Mouse (Mus musculus) erythroblast, adult 5-6 weeks (primary cell): ENCODE results near the gene Olfr1097. TPM values are rescaled to one million over a fixed set of nuclear protein-coding genes. Genes with fewer than 3 reads are reported as not detected.

Source experiments
- ATAC-seq: replicated peaks from 2 replicates; pipeline ENCODE4 v1.8.0; 2016; ENCODE audit warnings: moderate number of reproducible peaks, mild to moderate bottlenecking, moderate TSS enrichment, inconsistent platforms; ENCODE audit not compliant: poor library complexity, low FRiP score, severe bottlenecking
- total RNA-seq, 2 experiments: library from RNA; stranded (forward) in 1 of 2; stranded (reverse) in 1 of 2; fragments of 150-400 nt in 1 of 2; fragments of 200-764, 138-1000 nt in 1 of 2; gene quantifications; 2 replicates each; pipeline versions ENCODE4 v1.2.3 to v1.2.4; 2015 to 2017; ENCODE audit warnings: low replicate concordance in 2 of 2

Gene Olfr1097
- total RNA-seq (2015; ENCODE audit: low replicate concordance) (not detected in 2 replicates), total RNA-seq (2017; ENCODE audit: low replicate concordance) (not detected in 2 replicates)

- ATAC-seq: no peak
Measured at GRCm38 (mm10) chr2:86892116-86892515, at the start of gene Olfr1097. Olfr1097 (minus strand) TSS chr2:86892216.

- ATAC-seq: no peak
Measured at GRCm38 (mm10) chr2:86926557-86926956, 34.5 kb upstream of the Olfr1097 start.

GRCm38 (mm10) chr2:86924445-86924844, 32.4 kb upstream of the Olfr1097 start, which contains the start of gene Olfr1098:
Olfr1098 (minus strand) TSS chr2:86924545.
- ATAC-seq: no peak

- ATAC-seq: no peak
Measured at GRCm38 (mm10) chr2:86905647-86906046, 13.6 kb upstream of the Olfr1097 start.

GRCm38 (mm10) chr2:86874702-86875101, 17.3 kb downstream of the Olfr1097 start, which contains the start of gene Gm13723:
Gm13723 (minus strand) TSS chr2:86874802.
- ATAC-seq: no peak

- ATAC-seq: no peak
Measured at GRCm38 (mm10) chr2:86851596-86851995, 40.4 kb downstream of the Olfr1097 start, which contains the start of gene Olfr1095. Olfr1095 (minus strand) TSS chr2:86851696.

Other genes starting within 250 kb of the Olfr1097 start
- not detected in 2 replicates for gene Olfr1085, start 230.2 kb downstream of the Olfr1097 start, total RNA-seq (2015; ENCODE audit: low replicate concordance)
- not detected in 2 replicates for gene Olfr1085, start 230.2 kb downstream of the Olfr1097 start, total RNA-seq (2017; ENCODE audit: low replicate concordance)
- gene Olfr1086, start 212.1 kb downstream of the Olfr1097 start, total RNA-seq (2015; ENCODE audit: low replicate concordance): not detected in 2 replicates
- gene Olfr1086, start 212.1 kb downstream of the Olfr1097 start, total RNA-seq (2017; ENCODE audit: low replicate concordance): not detected in 2 replicates
- not detected in 2 replicates for gene Olfr1087, start 193.8 kb downstream of the Olfr1097 start, total RNA-seq (2015; ENCODE audit: low replicate concordance)
- not detected in 2 replicates for gene Olfr1087, start 193.8 kb downstream of the Olfr1097 start, total RNA-seq (2017; ENCODE audit: low replicate concordance)
- gene Olfr1089, start 158.5 kb downstream of the Olfr1097 start, total RNA-seq (2015; ENCODE audit: low replicate concordance): not detected in 2 replicates
- gene Olfr1089, start 158.5 kb downstream of the Olfr1097 start, total RNA-seq (2017; ENCODE audit: low replicate concordance): not detected in 2 replicates
- not detected in 2 replicates for gene Olfr1090, start 133.2 kb downstream of the Olfr1097 start, total RNA-seq (2015; ENCODE audit: low replicate concordance)
- gene Olfr1090, start 133.2 kb downstream of the Olfr1097 start, total RNA-seq (2017; ENCODE audit: low replicate concordance): not detected in 2 replicates
- gene Olfr1093, start 109.7 kb downstream of the Olfr1097 start, total RNA-seq (2015; ENCODE audit: low replicate concordance): not detected in 2 replicates
- not detected in 2 replicates for gene Olfr1093, start 109.7 kb downstream of the Olfr1097 start, total RNA-seq (2017; ENCODE audit: low replicate concordance)
- gene Olfr141, start 82.2 kb downstream of the Olfr1097 start, total RNA-seq (2015; ENCODE audit: low replicate concordance): not detected in 2 replicates
- gene Olfr141, start 82.2 kb downstream of the Olfr1097 start, total RNA-seq (2017; ENCODE audit: low replicate concordance): not detected in 2 replicates
- not detected in 2 replicates for gene Olfr1094, start 67.6 kb downstream of the Olfr1097 start, total RNA-seq (2015; ENCODE audit: low replicate concordance)
- gene Olfr1094, start 67.6 kb downstream of the Olfr1097 start, total RNA-seq (2017; ENCODE audit: low replicate concordance): not detected in 2 replicates
- not detected in 2 replicates for gene Olfr1095, start 40.5 kb downstream of the Olfr1097 start, total RNA-seq (2015; ENCODE audit: low replicate concordance)
- not detected in 2 replicates for gene Olfr1095, start 40.5 kb downstream of the Olfr1097 start, total RNA-seq (2017; ENCODE audit: low replicate concordance)
- not detected in 2 replicates for gene Gm13723, start 17.4 kb downstream of the Olfr1097 start, total RNA-seq (2015; ENCODE audit: low replicate concordance)
- not detected in 2 replicates for gene Gm13723, start 17.4 kb downstream of the Olfr1097 start, total RNA-seq (2017; ENCODE audit: low replicate concordance)
- not detected in 2 replicates for gene Olfr1098, start 32.3 kb upstream of the Olfr1097 start, total RNA-seq (2015; ENCODE audit: low replicate concordance)
- not detected in 2 replicates for gene Olfr1098, start 32.3 kb upstream of the Olfr1097 start, total RNA-seq (2017; ENCODE audit: low replicate concordance)
- not detected in 2 replicates for gene Olfr1099, start 68.5 kb upstream of the Olfr1097 start, total RNA-seq (2015; ENCODE audit: low replicate concordance)
- gene Olfr1099, start 68.5 kb upstream of the Olfr1097 start, total RNA-seq (2017; ENCODE audit: low replicate concordance): not detected in 2 replicates
- not detected in 2 replicates for gene Olfr1100, start 87.7 kb upstream of the Olfr1097 start, total RNA-seq (2015; ENCODE audit: low replicate concordance)
- gene Olfr1100, start 87.7 kb upstream of the Olfr1097 start, total RNA-seq (2017; ENCODE audit: low replicate concordance): not detected in 2 replicates
- not detected in 2 replicates for gene Olfr1101, start 99.0 kb upstream of the Olfr1097 start, total RNA-seq (2015; ENCODE audit: low replicate concordance)
- gene Olfr1101, start 99.0 kb upstream of the Olfr1097 start, total RNA-seq (2017; ENCODE audit: low replicate concordance): not detected in 2 replicates
- not detected in 2 replicates for gene Olfr1102, start 106.2 kb upstream of the Olfr1097 start, total RNA-seq (2015; ENCODE audit: low replicate concordance)
- not detected in 2 replicates for gene Olfr1102, start 106.2 kb upstream of the Olfr1097 start, total RNA-seq (2017; ENCODE audit: low replicate concordance)
- not detected in 2 replicates for gene Olfr1104, start 134.9 kb upstream of the Olfr1097 start, total RNA-seq (2015; ENCODE audit: low replicate concordance)
- gene Olfr1104, start 134.9 kb upstream of the Olfr1097 start, total RNA-seq (2017; ENCODE audit: low replicate concordance): not detected in 2 replicates
- gene Olfr1105, start 144.3 kb upstream of the Olfr1097 start, total RNA-seq (2015; ENCODE audit: low replicate concordance): not detected in 2 replicates
- gene Olfr1105, start 144.3 kb upstream of the Olfr1097 start, total RNA-seq (2017; ENCODE audit: low replicate concordance): not detected in 2 replicates
- gene Olfr1106, start 160.1 kb upstream of the Olfr1097 start, total RNA-seq (2015; ENCODE audit: low replicate concordance): not detected in 2 replicates
- 0.26 TPM in 1 of 2 replicates, not detected in the other for gene Olfr1106, start 160.1 kb upstream of the Olfr1097 start, total RNA-seq (2017; ENCODE audit: low replicate concordance)
- not detected in 2 replicates for gene Olfr1107, start 183.6 kb upstream of the Olfr1097 start, total RNA-seq (2015; ENCODE audit: low replicate concordance)
- not detected in 2 replicates for gene Olfr1107, start 183.6 kb upstream of the Olfr1097 start, total RNA-seq (2017; ENCODE audit: low replicate concordance)
- gene Olfr1109, start 203.8 kb upstream of the Olfr1097 start, total RNA-seq (2015; ENCODE audit: low replicate concordance): not detected in 2 replicates
- gene Olfr1109, start 203.8 kb upstream of the Olfr1097 start, total RNA-seq (2017; ENCODE audit: low replicate concordance): not detected in 2 replicates
- not detected in 2 replicates for gene Olfr259, start 222.4 kb upstream of the Olfr1097 start, total RNA-seq (2015; ENCODE audit: low replicate concordance)
- not detected in 2 replicates for gene Olfr259, start 222.4 kb upstream of the Olfr1097 start, total RNA-seq (2017; ENCODE audit: low replicate concordance)
- gene Olfr1110, start 248.1 kb upstream of the Olfr1097 start, total RNA-seq (2015; ENCODE audit: low replicate concordance): not detected in 2 replicates
- gene Olfr1110, start 248.1 kb upstream of the Olfr1097 start, total RNA-seq (2017; ENCODE audit: low replicate concordance): 0.17 TPM in 1 of 2 replicates, not detected in the other